Mouse (Mus musculus): ENCODE measurements around the gene Ess2. TPM values are rescaled to one million over a fixed set of nuclear protein-coding genes. Genes with fewer than 3 reads are reported as not detected.
"Not testable (repeated sequence)": the region's sequence is repeated elsewhere in the genome, so short reads cannot be mapped to it uniquely, and the experiment has no call there.

The Ess2 gene
- polyA plus RNA-seq (2014; fragmentation: Nextera tagmentation; extraction: Ambion mirVana): 28.5 and 38.5 TPM in 2 replicates

GRCm38 (mm10) chr16:17911052-17911595 is at the start of gene Ess2:
Gene Ess2 (minus strand): TSS chr16:17911348.
- peaks cover 41% of the 10 kb centered on the region for H3K27me3 ChIP-seq (ENCODE audit: control insufficient read depth, insufficient read depth, low read length)

GRCm38 (mm10) chr16:17956052-17956638 is 45.0 kb upstream of the Ess2 start:
- H3K4me2 ChIP-seq (replicated peaks; ENCODE audit: low read depth, low read length); H3K36me3 ChIP-seq (ENCODE audit: control insufficient read depth, insufficient read depth, low read length); H3K4me1 ChIP-seq (ENCODE audit: control insufficient read depth, insufficient read depth, low read length); H3K27ac ChIP-seq (ENCODE audit: low read depth, low read length); H3K9ac ChIP-seq (ENCODE audit: low read depth, low read length); H3K9me3 ChIP-seq (ENCODE audit: control insufficient read depth, low read length); ATAC-seq (ENCODE audit: low FRiP score, low TSS enrichment); H3K27me3 ChIP-seq (ENCODE audit: control insufficient read depth, insufficient read depth, low read length); H3K4me3 ChIP-seq (ENCODE audit: low read length): not testable (repeated sequence)
- 97% methylated on average over 17 of the region's 17 CpGs for WGBS

More at GRCm38 (mm10) chr16:17911052-17911595, at the start of gene Ess2:
- no peaks in the 10 kb centered on the region for H3K9me3 ChIP-seq (ENCODE audit: control insufficient read depth, low read length)
- peak within 1 kb of the TSS; percentile 65 for H3K9ac ChIP-seq (ENCODE audit: low read depth, low read length)
- under 1% methylated on average over 35 of the region's 35 CpGs for WGBS
- H3K4me1 ChIP-seq (ENCODE audit: control insufficient read depth, insufficient read depth, low read length): peaks cover 17% of the 10 kb centered on the region
- peak within 1 kb of the TSS; percentile 61 for H3K4me3 ChIP-seq (ENCODE audit: low read length)
- peak; percentile 92 for ATAC-seq (ENCODE audit: low FRiP score, low TSS enrichment)
- peaks cover 30% of the 10 kb centered on the region for H3K36me3 ChIP-seq (ENCODE audit: control insufficient read depth, insufficient read depth, low read length)
- no peak within 1 kb of the TSS for H3K27ac ChIP-seq (ENCODE audit: low read depth, low read length)
- H3K4me2 ChIP-seq (replicated peaks; ENCODE audit: low read depth, low read length): peak within 1 kb of the TSS; percentile 77

- H3K4me1 ChIP-seq (ENCODE audit: control insufficient read depth, insufficient read depth, low read length): no peaks in the 10 kb centered on the region
- H3K4me3 ChIP-seq (ENCODE audit: low read length): no peak overlapping the region
- H3K4me2 ChIP-seq (replicated peaks; ENCODE audit: low read depth, low read length): no peak overlapping the region
- no peaks in the 10 kb centered on the region for H3K9me3 ChIP-seq (ENCODE audit: control insufficient read depth, low read length)
- no peak overlapping the region for H3K27ac ChIP-seq (ENCODE audit: low read depth, low read length)
- ATAC-seq (ENCODE audit: low FRiP score, low TSS enrichment): no peak
- H3K27me3 ChIP-seq (ENCODE audit: control insufficient read depth, insufficient read depth, low read length): no peaks in the 10 kb centered on the region
- WGBS: 82% methylated on average over 4 of the region's 4 CpGs
- no peak overlapping the region for H3K9ac ChIP-seq (ENCODE audit: low read depth, low read length)
- H3K36me3 ChIP-seq (ENCODE audit: control insufficient read depth, insufficient read depth, low read length): no peaks in the 10 kb centered on the region
Measured at GRCm38 (mm10) chr16:17951618-17952017, 40.5 kb upstream of the Ess2 start.

GRCm38 (mm10) chr16:17950068-17950467 is 38.9 kb upstream of the Ess2 start:
- Histone ChIP-seq H3K4me2 (replicated peaks; ENCODE audit: low read depth, low read length) (no peak overlapping the region), H3K9me3 (ENCODE audit: control insufficient read depth, low read length) (no peaks in the 10 kb centered on the region), H3K27ac (ENCODE audit: low read depth, low read length) (no peak overlapping the region), H3K36me3 (ENCODE audit: control insufficient read depth, insufficient read depth, low read length) (no peaks in the 10 kb centered on the region), H3K27me3 (ENCODE audit: control insufficient read depth, insufficient read depth, low read length) (no peaks in the 10 kb centered on the region), H3K9ac (ENCODE audit: low read depth, low read length) (no peak overlapping the region), H3K4me1 (ENCODE audit: control insufficient read depth, insufficient read depth, low read length) (0 out of 2 replicates have a peak, but pooled peaks cover 4% of the 10 kb centered on the region), H3K4me3 (ENCODE audit: low read length) (no peak overlapping the region)
- 74% methylated on average over 4 of the region's 4 CpGs for WGBS
- no peak for ATAC-seq (ENCODE audit: low FRiP score, low TSS enrichment)

- H3K9ac ChIP-seq (ENCODE audit: low read depth, low read length): no peak overlapping the region
- 0 out of 2 replicates have a peak, but pooled peaks cover 4% of the 10 kb centered on the region for H3K4me1 ChIP-seq (ENCODE audit: control insufficient read depth, insufficient read depth, low read length)
- no peaks in the 10 kb centered on the region for H3K9me3 ChIP-seq (ENCODE audit: control insufficient read depth, low read length)
- no peaks in the 10 kb centered on the region for H3K27me3 ChIP-seq (ENCODE audit: control insufficient read depth, insufficient read depth, low read length)
- WGBS: 42% methylated on average over 2 of the region's 2 CpGs
- no peak overlapping the region for H3K27ac ChIP-seq (ENCODE audit: low read depth, low read length)
- no peak overlapping the region for H3K4me2 ChIP-seq (replicated peaks; ENCODE audit: low read depth, low read length)
- H3K4me3 ChIP-seq (ENCODE audit: low read length): no peak overlapping the region
- no peak for ATAC-seq (ENCODE audit: low FRiP score, low TSS enrichment)
- H3K36me3 ChIP-seq (ENCODE audit: control insufficient read depth, insufficient read depth, low read length): no peaks in the 10 kb centered on the region
Measured at GRCm38 (mm10) chr16:17949421-17949877, 38.3 kb upstream of the Ess2 start.

GRCm38 (mm10) chr16:17945081-17945831 is 34.1 kb upstream of the Ess2 start:
- 0 out of 2 replicates have a peak, but pooled peaks cover 4% of the 10 kb centered on the region for H3K4me1 ChIP-seq (ENCODE audit: control insufficient read depth, insufficient read depth, low read length)
- no peak overlapping the region for H3K9ac ChIP-seq (ENCODE audit: low read depth, low read length)
- H3K4me2 ChIP-seq (replicated peaks; ENCODE audit: low read depth, low read length): no peak overlapping the region
- H3K4me3 ChIP-seq (ENCODE audit: low read length): no peak overlapping the region
- no peaks in the 10 kb centered on the region for H3K9me3 ChIP-seq (ENCODE audit: control insufficient read depth, low read length)
- no peaks in the 10 kb centered on the region for H3K36me3 ChIP-seq (ENCODE audit: control insufficient read depth, insufficient read depth, low read length)
- 46% methylated on average over 7 of the region's 7 CpGs for WGBS
- ATAC-seq (ENCODE audit: low FRiP score, low TSS enrichment): peak; percentile 73; the same call in 1 of the 2 replicates
- no peak overlapping the region for H3K27ac ChIP-seq (ENCODE audit: low read depth, low read length)
- no peaks in the 10 kb centered on the region for H3K27me3 ChIP-seq (ENCODE audit: control insufficient read depth, insufficient read depth, low read length)

DNA sequence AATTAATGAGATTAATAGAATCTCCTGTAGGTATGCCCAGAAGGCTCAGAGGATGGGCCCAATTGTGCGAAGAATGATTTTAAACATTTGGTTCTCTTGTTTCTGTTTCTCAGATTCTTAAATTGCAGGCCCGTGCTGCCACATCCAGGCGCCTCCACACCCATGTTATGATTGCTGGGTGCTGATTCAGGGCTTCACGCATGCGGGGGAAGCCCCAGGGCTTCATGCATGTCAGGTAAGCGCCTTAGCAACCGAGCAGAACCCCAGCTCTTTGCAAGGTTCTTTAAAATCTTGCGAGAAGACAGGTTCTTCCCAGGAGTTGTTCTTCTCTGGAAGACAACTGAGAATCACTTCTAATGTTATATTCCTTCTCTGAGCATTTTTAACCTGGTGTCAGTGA is 32.3 kb upstream of the Ess2 start:
- H3K9ac ChIP-seq (ENCODE audit: low read depth, low read length): no peak overlapping the region
- H3K4me2 ChIP-seq (replicated peaks; ENCODE audit: low read depth, low read length): no peak overlapping the region
- ATAC-seq (ENCODE audit: low FRiP score, low TSS enrichment): no peak
- H3K36me3 ChIP-seq (ENCODE audit: control insufficient read depth, insufficient read depth, low read length): no peaks in the 10 kb centered on the region
- H3K9me3 ChIP-seq (ENCODE audit: control insufficient read depth, low read length): no peaks in the 10 kb centered on the region
- no peak overlapping the region for H3K27ac ChIP-seq (ENCODE audit: low read depth, low read length)
- H3K4me1 ChIP-seq (ENCODE audit: control insufficient read depth, insufficient read depth, low read length): 0 out of 2 replicates have a peak, but pooled peaks cover 4% of the 10 kb centered on the region
- 66% methylated on average over 8 of the region's 8 CpGs for WGBS
- H3K27me3 ChIP-seq (ENCODE audit: control insufficient read depth, insufficient read depth, low read length): no peaks in the 10 kb centered on the region
- H3K4me3 ChIP-seq (ENCODE audit: low read length): no peak overlapping the region

DNA sequence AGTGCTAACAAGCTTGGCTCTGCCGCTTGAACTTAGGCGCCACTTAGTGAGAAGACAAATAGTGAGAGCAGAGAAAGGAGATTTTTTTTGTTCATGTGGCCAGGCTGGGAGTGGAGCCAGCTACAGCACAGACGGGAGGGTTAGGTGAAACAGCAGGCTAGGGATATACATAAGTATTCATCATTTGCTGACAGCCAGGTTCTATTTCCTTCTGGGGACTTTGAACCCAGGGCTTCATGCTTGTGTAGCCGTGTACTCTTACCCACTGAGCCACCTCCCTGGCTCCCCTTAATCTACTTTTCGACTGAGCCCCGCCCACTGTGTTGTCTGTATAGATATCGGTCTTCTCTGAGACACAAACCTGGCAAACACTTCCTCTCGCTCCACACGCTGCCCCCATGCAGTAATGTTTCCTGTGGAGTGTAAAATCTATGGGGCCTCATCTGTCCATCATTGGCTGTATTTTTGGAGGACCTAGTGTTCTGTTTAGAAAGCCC is 28.2 kb upstream of the Ess2 start:
- no peak for ATAC-seq (ENCODE audit: low FRiP score, low TSS enrichment)
- H3K27ac ChIP-seq (ENCODE audit: low read depth, low read length): no peak overlapping the region
- no peaks in the 10 kb centered on the region for H3K4me1 ChIP-seq (ENCODE audit: control insufficient read depth, insufficient read depth, low read length)
- 65% methylated on average over 9 of the region's 9 CpGs for WGBS
- H3K27me3 ChIP-seq (ENCODE audit: control insufficient read depth, insufficient read depth, low read length): no peaks in the 10 kb centered on the region
- H3K4me3 ChIP-seq (ENCODE audit: low read length): no peak overlapping the region
- no peaks in the 10 kb centered on the region for H3K36me3 ChIP-seq (ENCODE audit: control insufficient read depth, insufficient read depth, low read length)
- no peak overlapping the region for H3K4me2 ChIP-seq (replicated peaks; ENCODE audit: low read depth, low read length)
- no peak overlapping the region for H3K9ac ChIP-seq (ENCODE audit: low read depth, low read length)
- no peaks in the 10 kb centered on the region for H3K9me3 ChIP-seq (ENCODE audit: control insufficient read depth, low read length)

DNA sequence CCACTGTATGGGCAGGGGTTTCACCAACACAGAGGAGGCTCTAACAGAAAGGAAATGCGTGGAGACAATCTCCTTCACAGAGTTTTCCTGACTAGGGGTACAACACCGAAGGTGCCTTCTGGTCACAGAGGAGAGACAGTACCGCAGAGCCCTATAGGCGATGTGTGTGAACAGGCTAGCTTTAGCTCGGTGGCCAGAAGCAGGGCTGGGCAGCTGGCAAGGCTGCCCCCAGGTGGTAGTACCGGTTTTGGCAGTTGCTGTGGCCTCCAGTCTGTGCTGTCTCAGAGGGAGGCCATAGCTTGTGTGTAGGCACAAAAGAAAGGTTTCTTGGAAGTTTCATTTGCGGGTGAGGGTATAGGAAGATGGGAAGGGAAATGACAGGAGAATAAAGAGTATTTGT is 27.7 kb upstream of the Ess2 start:
- peak; percentile 84; the same call in 1 of the 2 replicates for ATAC-seq (ENCODE audit: low FRiP score, low TSS enrichment)
- no peak overlapping the region for H3K4me2 ChIP-seq (replicated peaks; ENCODE audit: low read depth, low read length)
- WGBS: 14% methylated on average over 7 of the region's 7 CpGs
- no peaks in the 10 kb centered on the region for H3K4me1 ChIP-seq (ENCODE audit: control insufficient read depth, insufficient read depth, low read length)
- H3K27ac ChIP-seq (ENCODE audit: low read depth, low read length): no peak overlapping the region
- no peaks in the 10 kb centered on the region for H3K36me3 ChIP-seq (ENCODE audit: control insufficient read depth, insufficient read depth, low read length)
- no peak overlapping the region for H3K4me3 ChIP-seq (ENCODE audit: low read length)
- no peaks in the 10 kb centered on the region for H3K27me3 ChIP-seq (ENCODE audit: control insufficient read depth, insufficient read depth, low read length)
- no peak overlapping the region for H3K9ac ChIP-seq (ENCODE audit: low read depth, low read length)
- no peaks in the 10 kb centered on the region for H3K9me3 ChIP-seq (ENCODE audit: control insufficient read depth, low read length)
